Mouse (Mus musculus) heart, adult 2 months (tissue): ENCODE measurements around the gene Mark4.

Experiments
- CTCF ChIP-seq: fragments of 200-600 bp; IDR thresholded peaks from 2 replicates; pipeline ENCODE4 v1.8.1; 2022; ENCODE audit warnings: antibody characterized with exemption, mild to moderate bottlenecking, moderate library complexity
- EP300 ChIP-seq: fragments of 200-500 bp; IDR thresholded peaks from 2 replicates; pipeline ENCODE4 v1.6.1; 2011; ENCODE audit warnings: low read depth, low read length, control low read depth; ENCODE audit not compliant: insufficient read depth
- POLR2A ChIP-seq: fragments of 200-500 bp; IDR thresholded peaks from 2 replicates; pipeline ENCODE4 v1.6.1; 2011; ENCODE audit warnings: mild to moderate bottlenecking, low read depth, low read length, control low read depth; ENCODE audit not compliant: insufficient read depth

GRCm38 (mm10) chr7:19506969-19507611 lies 48.5 kb upstream of the Mark4 start:
- TF ChIP-seq POLR2A, result no peak
- TF ChIP-seq CTCF, result no peak
- TF ChIP-seq EP300, result no peak
